Mouse (Mus musculus): ENCODE data around the gene Tph2. TPM values are rescaled to one million over a fixed set of nuclear protein-coding genes. Genes with fewer than 3 reads are reported as not detected.

Tph2 gene
- polyA plus RNA-seq, 1 experiment from 2014 or later = 3.9 TPM

- no peak overlapping the region for H3K4me3 ChIP-seq
- no peak overlapping the region for H3K9ac ChIP-seq
- H3K27me3 ChIP-seq = no peaks in the 10 kb centered on the region
- no peak overlapping the region for H3K27ac ChIP-seq
- no peaks in the 10 kb centered on the region for H3K9me3 ChIP-seq
- no peak overlapping the region for H3K4me2 ChIP-seq
- WGBS = 50% methylated on average over 5 of the region's 5 CpGs
- no peak for ATAC-seq (ENCODE audit: low FRiP score)
- no peaks in the 10 kb centered on the region for H3K36me3 ChIP-seq
- H3K4me1 ChIP-seq (replicated peaks) = 0 out of 2 replicates have a peak, but pooled peaks cover 6% of the 10 kb centered on the region
Observed at GRCm38 (mm10) chr10:115125550-115125949, 59.3 kb downstream of the Tph2 start.

GRCm38 (mm10) chr10:115125027-115125426, 59.8 kb downstream of the Tph2 start:
- no peak overlapping the region for H3K9ac ChIP-seq
- no peak overlapping the region for H3K4me3 ChIP-seq
- no peaks in the 10 kb centered on the region for H3K9me3 ChIP-seq
- no peaks in the 10 kb centered on the region for H3K36me3 ChIP-seq
- WGBS = 74% methylated on average over 5 of the region's 5 CpGs
- no peaks in the 10 kb centered on the region for H3K27me3 ChIP-seq
- H3K27ac ChIP-seq = no peak overlapping the region
- H3K4me1 ChIP-seq (replicated peaks) = 0 out of 2 replicates have a peak, but pooled peaks cover 6% of the 10 kb centered on the region
- no peak overlapping the region for H3K4me2 ChIP-seq
- ATAC-seq (ENCODE audit: low FRiP score) = no peak

- 0 out of 2 replicates have a peak, but pooled peaks have one; percentile 39 for ATAC-seq (ENCODE audit: low FRiP score)
- Histone ChIP-seq H3K4me2 (no peak overlapping the region), H3K4me1 (replicated peaks) (no peaks in the 10 kb centered on the region), H3K9ac (no peak overlapping the region), H3K27ac (no peak overlapping the region), H3K27me3 (no peaks in the 10 kb centered on the region), H3K36me3 (no peaks in the 10 kb centered on the region), H3K9me3 (no peaks in the 10 kb centered on the region), H3K4me3 (no peak overlapping the region)
- 81% methylated on average over 16 of the region's 16 CpGs for WGBS
Observed at GRCm38 (mm10) chr10:115107666-115108540, 76.9 kb downstream of the Tph2 start.

- no peaks in the 10 kb centered on the region for H3K36me3 ChIP-seq
- H3K27ac ChIP-seq = no peak overlapping the region
- 88% methylated on average over 8 of the region's 8 CpGs for WGBS
- H3K4me2 ChIP-seq = no peak overlapping the region
- no peak for ATAC-seq (ENCODE audit: low FRiP score)
- H3K27me3 ChIP-seq = no peaks in the 10 kb centered on the region
- no peak overlapping the region for H3K4me3 ChIP-seq
- H3K9ac ChIP-seq = no peak overlapping the region
- no peaks in the 10 kb centered on the region for H3K9me3 ChIP-seq
- H3K4me1 ChIP-seq (replicated peaks) = no peaks in the 10 kb centered on the region; the same call in 1 of the 2 replicates
Observed at GRCm38 (mm10) chr10:115104175-115104574, 80.6 kb downstream of the Tph2 start.

- no peak for ATAC-seq (ENCODE audit: low FRiP score)
- 76% methylated on average over 9 of the region's 9 CpGs for WGBS
- no peaks in the 10 kb centered on the region for H3K27me3 ChIP-seq
- no peaks in the 10 kb centered on the region for H3K36me3 ChIP-seq
- H3K4me3 ChIP-seq = no peak overlapping the region
- no peaks in the 10 kb centered on the region; the same call in 1 of the 2 replicates for H3K4me1 ChIP-seq (replicated peaks)
- H3K9me3 ChIP-seq = no peaks in the 10 kb centered on the region
- H3K27ac ChIP-seq = no peak overlapping the region
- H3K4me2 ChIP-seq = no peak overlapping the region
- H3K9ac ChIP-seq = no peak overlapping the region
Observed at GRCm38 (mm10) chr10:115099890-115100580, 84.8 kb downstream of the Tph2 start.

- H3K4me2 ChIP-seq = no peak overlapping the region
- H3K9ac ChIP-seq = no peak overlapping the region
- H3K9me3 ChIP-seq = peaks cover 5% of the 10 kb centered on the region; the same call in 1 of the 2 replicates
- WGBS = 10% methylated on average over 5 of the region's 5 CpGs
- ATAC-seq (ENCODE audit: low FRiP score) = peak; percentile 84
- no peaks in the 10 kb centered on the region for H3K36me3 ChIP-seq
- no peak overlapping the region for H3K27ac ChIP-seq
- no peaks in the 10 kb centered on the region; the same call in 1 of the 2 replicates for H3K4me1 ChIP-seq (replicated peaks)
- no peak overlapping the region for H3K4me3 ChIP-seq
- H3K27me3 ChIP-seq = no peaks in the 10 kb centered on the region
Observed at GRCm38 (mm10) chr10:115097163-115097562, 87.7 kb downstream of the Tph2 start.

- Histone ChIP-seq H3K27ac (no peak overlapping the region), H3K27me3 (no peaks in the 10 kb centered on the region), H3K4me2 (no peak overlapping the region), H3K36me3 (no peaks in the 10 kb centered on the region), H3K9me3 (peaks cover 5% of the 10 kb centered on the region; the same call in 1 of the 2 replicates), H3K4me3 (no peak overlapping the region), H3K4me1 (replicated peaks) (no peaks in the 10 kb centered on the region; the same call in 1 of the 2 replicates), H3K9ac (no peak overlapping the region)
- no peak for ATAC-seq (ENCODE audit: low FRiP score)
- 76% methylated on average over 1 of the region's 1 CpGs for WGBS
Observed at GRCm38 (mm10) chr10:115096191-115096590, 88.6 kb downstream of the Tph2 start.

GRCm38 (mm10) chr10:115078232-115078631, 106.6 kb downstream of the Tph2 start:
- H3K36me3 ChIP-seq = no peaks in the 10 kb centered on the region
- 67% methylated on average over 3 of the region's 3 CpGs for WGBS
- no peak overlapping the region for H3K4me2 ChIP-seq
- no peak overlapping the region for H3K4me3 ChIP-seq
- H3K4me1 ChIP-seq (replicated peaks) = no peaks in the 10 kb centered on the region
- H3K9me3 ChIP-seq = no peaks in the 10 kb centered on the region
- no peak overlapping the region for H3K27ac ChIP-seq
- no peaks in the 10 kb centered on the region for H3K27me3 ChIP-seq
- ATAC-seq (ENCODE audit: low FRiP score) = no peak
- H3K9ac ChIP-seq = no peak overlapping the region

GRCm38 (mm10) chr10:115069123-115069911, 115.5 kb downstream of the Tph2 start:
- Histone ChIP-seq H3K9me3 (peaks cover 7% of the 10 kb centered on the region; the same call in 1 of the 2 replicates), H3K27me3 (no peaks in the 10 kb centered on the region), H3K9ac (no peak overlapping the region), H3K27ac (no peak overlapping the region), H3K4me2 (no peak overlapping the region), H3K4me3 (no peak overlapping the region), H3K4me1 (replicated peaks) (no peaks in the 10 kb centered on the region), H3K36me3 (no peaks in the 10 kb centered on the region)
- no peak for ATAC-seq (ENCODE audit: low FRiP score)
- WGBS = 68% methylated on average over 8 of the region's 8 CpGs

GRCm38 (mm10) chr10:115063936-115064335, 120.9 kb downstream of the Tph2 start:
- Histone ChIP-seq H3K4me3 (no peak overlapping the region), H3K4me2 (no peak overlapping the region), H3K9ac (no peak overlapping the region), H3K4me1 (replicated peaks) (no peaks in the 10 kb centered on the region), H3K27ac (no peak overlapping the region), H3K27me3 (no peaks in the 10 kb centered on the region), H3K9me3 (peaks cover 7% of the 10 kb centered on the region; the same call in 1 of the 2 replicates), H3K36me3 (no peaks in the 10 kb centered on the region)
- WGBS = 82% methylated on average over 7 of the region's 7 CpGs
- ATAC-seq (ENCODE audit: low FRiP score) = no peak

- H3K4me2 ChIP-seq = no peak overlapping the region
- 77% methylated on average over 2 of the region's 2 CpGs for WGBS
- H3K4me3 ChIP-seq = no peak overlapping the region
- H3K9ac ChIP-seq = no peak overlapping the region
- no peak overlapping the region for H3K27ac ChIP-seq
- no peaks in the 10 kb centered on the region for H3K27me3 ChIP-seq
- H3K4me1 ChIP-seq (replicated peaks) = no peaks in the 10 kb centered on the region
- ATAC-seq (ENCODE audit: low FRiP score) = no peak
- peaks cover 7% of the 10 kb centered on the region; the same call in 1 of the 2 replicates for H3K9me3 ChIP-seq
- H3K36me3 ChIP-seq = no peaks in the 10 kb centered on the region
Observed at GRCm38 (mm10) chr10:115061498-115061897, 123.3 kb downstream of the Tph2 start.

- Histone ChIP-seq H3K4me1 (replicated peaks) (no peaks in the 10 kb centered on the region), H3K36me3 (no peaks in the 10 kb centered on the region), H3K27ac (no peak overlapping the region), H3K4me3 (no peak overlapping the region), H3K4me2 (no peak overlapping the region), H3K9ac (no peak overlapping the region), H3K27me3 (no peaks in the 10 kb centered on the region), H3K9me3 (peaks cover 7% of the 10 kb centered on the region; the same call in 1 of the 2 replicates)
- ATAC-seq (ENCODE audit: low FRiP score) = no peak
- 82% methylated on average over 7 of the region's 7 CpGs for WGBS
Observed at GRCm38 (mm10) chr10:115060759-115061158, 124.1 kb downstream of the Tph2 start.
